Mouse (Mus musculus) mesoderm, embryonic 11.5 days (tissue): Measurements from ENCODE around the gene Ccdc183.

Experiments used
- DNase-seq: peaks from one replicate; pipeline ENCODE4 v3.0.0-alpha.2; 2012; ENCODE audit warnings: low read depth, low spot score

Gene Ccdc183

DNA sequence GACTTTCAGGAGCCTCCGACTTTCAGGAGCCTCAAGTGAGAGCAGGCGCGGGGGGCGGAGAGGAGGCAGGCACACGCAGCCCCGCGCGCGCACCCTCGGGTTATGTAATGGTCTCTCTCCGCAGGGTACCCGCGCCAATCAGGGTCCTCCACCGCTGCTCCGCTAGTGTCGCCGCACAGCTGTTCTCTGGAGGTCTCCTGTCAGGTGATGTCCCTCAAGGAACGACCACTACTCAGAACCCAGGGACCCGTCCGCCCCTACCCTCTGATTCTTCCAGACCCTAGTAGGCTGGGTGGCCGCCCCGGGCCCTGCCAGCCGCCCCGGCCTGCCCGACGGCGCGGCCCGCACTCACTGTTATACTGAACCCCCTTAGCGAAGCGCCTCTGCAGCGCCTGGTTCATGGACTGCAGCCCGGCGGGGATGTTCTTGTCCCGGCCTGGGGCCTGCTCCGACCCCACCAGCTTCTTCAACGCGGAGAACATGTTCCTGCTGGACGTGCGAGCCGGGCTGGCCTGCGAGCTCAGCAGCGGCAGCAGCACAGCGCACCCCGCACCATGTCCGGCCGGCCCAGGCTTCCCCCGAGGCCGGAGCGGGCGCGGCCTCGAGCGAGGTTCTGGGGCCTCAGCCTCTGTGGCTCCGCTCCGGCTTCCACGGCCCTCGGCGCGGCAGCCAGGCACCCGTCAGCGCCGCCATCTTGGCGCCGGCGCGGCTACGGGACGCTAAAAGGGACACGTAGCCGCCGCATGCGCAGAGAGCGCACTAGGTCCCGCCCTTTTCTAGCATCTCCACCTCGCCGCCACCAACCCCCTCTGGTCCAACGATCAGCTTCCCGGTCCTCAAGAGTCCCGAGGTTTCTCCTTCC lies 9.5 kb downstream of the Ccdc183 start, which contains the start of gene Rabl6:
Rabl6 (minus strand) TSS at position 761 of the 862 bp plus-strand sequence.
- DNase-seq, result peak; percentile 93

DNA sequence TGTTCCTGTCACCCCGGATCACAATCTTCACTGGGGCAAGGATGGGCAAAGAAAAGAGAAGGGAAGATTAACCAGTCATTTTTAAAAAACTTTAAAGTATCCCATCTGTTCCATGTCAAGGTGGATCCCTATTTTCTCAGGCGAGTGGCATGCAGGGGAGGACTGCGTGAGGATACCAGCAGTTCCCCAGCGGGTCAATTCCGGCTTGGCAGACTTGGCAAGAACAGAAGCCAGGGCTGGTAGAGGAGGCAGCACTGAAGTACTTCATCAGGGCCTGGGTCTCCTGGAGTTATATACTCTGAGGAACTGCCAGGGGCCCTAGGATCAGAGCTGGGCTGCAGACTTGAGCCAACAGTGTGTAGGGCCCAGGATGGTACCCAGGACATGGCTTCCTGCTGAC lies 15.0 kb downstream of the Ccdc183 start:
- no peak for DNase-seq

DNA sequence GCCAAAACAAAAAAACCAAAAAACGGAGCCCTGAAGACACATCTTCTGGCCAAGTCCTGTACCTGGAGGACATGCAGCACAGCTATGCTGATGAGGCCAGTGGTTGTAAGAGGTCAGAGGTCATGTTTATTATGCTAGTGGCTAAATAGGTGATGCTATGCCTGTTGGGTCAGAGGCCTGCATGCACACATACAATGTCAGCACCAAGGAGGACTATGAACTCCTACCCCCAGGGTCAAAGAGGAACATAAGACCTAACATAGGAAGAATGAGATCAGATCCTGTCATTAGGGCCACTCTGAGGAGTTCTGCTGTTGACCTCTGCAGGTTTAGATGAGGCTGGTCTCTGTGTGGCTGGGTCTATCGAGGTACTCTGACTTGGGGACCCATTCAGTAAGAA lies 17.4 kb downstream of the Ccdc183 start:
- DNase-seq, result no peak

DNA sequence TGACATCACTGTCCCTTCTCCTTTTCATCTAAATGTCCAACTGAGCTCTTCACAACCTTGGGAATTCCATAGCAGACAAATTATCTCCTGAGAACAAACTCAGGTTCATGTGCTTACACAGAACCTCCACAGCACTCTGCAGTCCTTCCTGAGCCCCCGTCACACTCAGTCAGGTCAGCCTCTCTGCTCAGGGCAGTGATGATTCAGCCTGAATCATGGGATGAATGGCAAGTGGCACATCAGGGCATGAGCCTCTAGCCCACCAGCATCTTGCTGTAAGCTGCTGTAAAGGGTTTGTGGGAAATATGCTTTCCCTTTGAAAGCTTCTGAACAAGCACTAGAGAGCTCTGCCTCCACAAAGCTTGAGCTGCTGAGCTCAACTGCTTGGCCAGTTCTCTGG lies 18.7 kb downstream of the Ccdc183 start:
- DNase-seq, result no peak

DNA sequence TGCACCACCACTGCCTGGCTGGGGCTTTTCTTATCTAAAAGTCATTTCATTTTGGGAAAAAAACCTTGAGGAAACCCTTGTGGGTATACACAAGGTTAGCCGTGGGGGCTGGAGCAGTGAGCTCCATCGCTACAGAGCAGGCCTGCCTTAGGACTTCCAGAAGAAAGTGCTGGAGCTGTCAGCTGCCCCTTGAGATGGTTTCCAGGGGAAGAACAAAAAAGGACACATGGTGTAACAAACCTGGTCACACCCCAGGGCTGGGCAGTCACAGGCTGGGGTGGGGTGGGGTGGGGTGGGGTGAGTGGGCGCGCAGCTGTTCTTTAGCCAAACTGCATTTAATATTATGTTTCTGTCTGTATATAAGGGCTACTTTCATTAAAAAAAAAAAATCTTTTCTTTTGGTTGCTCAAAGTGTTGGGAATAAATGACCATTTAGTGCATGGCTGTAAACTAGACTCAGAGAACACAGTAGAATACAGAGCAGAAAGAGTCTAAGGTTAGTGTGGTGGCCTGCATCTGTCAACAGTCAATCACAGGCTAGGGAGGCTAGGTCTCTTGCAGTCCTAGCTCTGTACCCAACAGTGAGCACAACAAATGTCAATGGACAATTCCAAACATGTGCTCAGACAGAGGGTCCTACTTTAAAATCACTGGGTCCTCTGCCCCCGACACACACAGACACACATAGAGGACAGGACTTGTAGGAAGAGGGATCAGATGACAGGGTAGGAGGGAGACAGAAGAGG lies 20.5 kb downstream of the Ccdc183 start:
- no peak for DNase-seq

DNA sequence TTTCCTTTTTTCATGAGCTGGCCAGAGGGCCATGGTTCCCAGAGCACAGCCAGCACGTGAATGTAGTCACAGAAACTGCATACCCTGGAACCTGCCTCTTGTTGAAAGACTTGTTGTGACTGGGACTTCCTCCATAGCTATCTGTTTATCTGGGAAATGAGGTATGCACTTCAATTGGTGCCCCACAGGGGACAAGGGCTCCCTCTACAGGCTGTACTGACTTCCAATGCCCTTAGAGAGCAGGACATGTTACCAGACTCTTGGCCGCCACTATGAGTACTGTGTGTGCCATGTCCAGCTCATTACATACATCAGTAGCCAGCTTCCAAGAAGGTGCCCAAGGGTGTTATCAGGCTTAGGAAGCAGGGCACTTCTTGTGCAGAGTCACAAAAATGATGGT lies 25.6 kb downstream of the Ccdc183 start:
- DNase-seq, result no peak

DNA sequence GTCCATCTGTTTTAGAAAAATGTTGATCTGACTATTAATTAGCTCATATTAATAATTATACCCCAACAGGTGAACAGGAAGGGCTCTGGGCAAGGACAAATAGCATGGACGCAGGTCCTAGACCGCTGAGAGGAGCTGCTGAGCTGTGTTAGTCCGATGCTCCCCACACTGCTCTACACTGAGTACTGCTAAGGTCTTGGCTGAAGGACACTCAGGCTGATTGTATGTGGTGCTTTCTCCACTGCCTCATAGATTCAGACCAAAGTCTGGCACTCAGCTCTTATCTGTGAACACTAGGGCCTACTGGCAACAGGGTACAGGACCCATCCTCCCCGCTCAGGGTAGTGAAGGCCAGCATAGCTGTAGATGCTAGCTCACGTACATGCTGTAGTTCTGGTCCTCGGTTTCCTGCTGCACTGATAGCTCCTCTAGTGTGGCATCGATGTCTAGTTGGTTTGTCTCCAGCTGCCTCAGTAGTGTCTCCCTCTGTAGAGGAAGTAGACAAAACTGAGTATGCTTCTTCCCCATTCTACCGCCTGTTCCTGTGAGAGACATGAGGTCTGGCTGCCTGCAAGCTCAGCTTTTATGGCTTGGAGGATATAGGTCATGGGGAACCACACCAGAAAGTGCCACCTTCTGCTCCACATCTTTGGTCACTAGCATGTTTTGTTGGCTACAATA lies 29.1 kb downstream of the Ccdc183 start:
- DNase-seq, result no peak

DNA sequence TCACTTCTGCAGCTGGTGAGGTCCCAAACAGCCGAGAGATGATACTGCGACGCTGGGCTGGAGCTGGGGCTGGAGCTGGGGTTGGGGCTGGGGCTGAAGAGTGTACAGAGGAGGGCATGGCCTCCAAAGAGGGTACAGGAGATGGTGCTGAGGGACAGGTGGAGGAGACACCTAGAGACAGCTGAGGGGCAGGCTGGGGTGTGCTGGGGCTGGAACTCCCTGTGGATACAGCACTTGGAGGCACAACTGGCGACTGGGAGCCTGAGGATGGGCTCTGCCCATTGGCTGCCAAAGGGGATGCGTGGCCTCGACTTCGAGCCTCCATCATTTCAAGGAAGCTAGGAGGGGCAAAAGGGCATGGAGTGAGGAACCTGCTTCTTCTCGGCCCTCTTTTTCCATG lies 30.2 kb downstream of the Ccdc183 start:
- no peak for DNase-seq

DNA sequence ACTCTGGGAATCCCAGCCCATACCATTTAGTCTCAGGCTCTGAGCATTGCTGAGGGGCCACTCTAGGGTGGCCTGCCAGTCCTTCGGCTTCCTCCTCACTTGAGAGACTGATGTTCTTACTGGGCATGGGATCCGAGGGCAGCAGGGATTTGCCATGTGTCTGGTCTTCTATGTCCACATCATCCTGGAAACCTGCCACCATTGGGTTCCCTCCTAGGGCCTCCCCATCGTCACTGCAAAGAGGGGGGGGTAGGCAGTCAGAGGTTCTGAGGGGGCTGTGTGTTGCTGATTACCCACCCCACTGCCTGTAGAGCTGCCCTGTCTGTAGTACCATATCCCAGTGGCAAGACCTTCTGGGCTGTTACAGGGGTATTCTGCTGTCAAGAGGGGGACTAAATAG lies 31.9 kb downstream of the Ccdc183 start:
- DNase-seq, result no peak

DNA sequence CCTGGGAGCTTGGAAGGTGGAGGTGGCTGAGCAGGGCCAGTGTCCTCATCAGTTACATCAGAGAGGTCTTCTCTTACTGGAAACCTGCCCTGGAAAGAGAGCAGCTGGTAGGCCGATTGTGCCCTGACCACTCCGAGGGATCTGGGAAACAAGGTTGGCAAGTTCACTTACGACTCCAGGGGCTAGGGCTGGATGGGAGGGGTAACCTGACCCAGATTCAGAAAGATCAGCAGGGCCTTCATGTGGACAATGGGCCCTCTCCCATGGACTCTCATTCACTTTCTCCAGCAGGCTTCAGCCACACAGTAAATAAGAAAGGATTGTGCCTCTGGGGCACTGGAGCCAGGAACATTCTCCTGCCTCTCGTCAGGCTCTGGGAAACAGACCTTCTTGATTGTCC lies 32.6 kb downstream of the Ccdc183 start:
- DNase-seq, result no peak

DNA sequence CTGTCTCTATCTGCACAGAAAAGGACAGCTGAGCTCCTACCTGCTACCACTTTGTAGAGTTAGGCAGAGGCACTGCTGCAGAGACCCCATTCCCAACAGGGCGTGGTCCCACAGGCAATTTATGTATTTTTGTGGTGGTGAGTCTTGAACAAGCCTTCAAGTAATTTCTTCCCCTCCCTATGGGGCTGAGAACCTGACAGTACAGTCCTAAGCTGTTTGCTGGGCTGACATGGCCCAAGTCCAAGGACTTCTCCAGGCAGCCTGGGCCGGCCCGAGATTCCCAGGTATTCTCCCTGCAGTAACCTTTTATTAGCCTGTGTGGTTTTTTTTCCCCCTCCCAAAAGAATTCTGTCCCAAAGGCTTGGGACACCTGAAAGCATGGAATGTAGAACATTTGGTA lies 33.3 kb downstream of the Ccdc183 start:
- DNase-seq, result no peak

DNA sequence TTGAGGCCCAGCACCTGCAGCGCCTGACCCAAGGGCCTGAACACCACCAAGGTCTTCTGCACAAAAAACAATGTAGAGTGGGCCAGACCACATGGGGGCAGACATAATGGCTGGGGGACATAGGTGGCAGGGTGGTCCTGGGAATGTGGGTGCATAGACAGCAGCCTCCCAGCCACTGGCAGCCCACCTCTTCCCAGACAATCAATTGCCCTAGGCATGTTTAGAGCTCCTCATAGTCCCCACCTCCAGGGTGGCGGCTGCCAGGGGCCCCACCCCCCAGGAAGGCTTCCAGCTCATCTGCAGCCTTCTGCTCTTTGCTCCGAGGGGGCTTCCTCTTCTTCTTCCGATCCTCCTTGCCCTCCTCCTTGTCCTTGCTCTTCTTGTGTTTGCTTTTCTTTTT lies 33.9 kb downstream of the Ccdc183 start:
- no peak for DNase-seq

DNA sequence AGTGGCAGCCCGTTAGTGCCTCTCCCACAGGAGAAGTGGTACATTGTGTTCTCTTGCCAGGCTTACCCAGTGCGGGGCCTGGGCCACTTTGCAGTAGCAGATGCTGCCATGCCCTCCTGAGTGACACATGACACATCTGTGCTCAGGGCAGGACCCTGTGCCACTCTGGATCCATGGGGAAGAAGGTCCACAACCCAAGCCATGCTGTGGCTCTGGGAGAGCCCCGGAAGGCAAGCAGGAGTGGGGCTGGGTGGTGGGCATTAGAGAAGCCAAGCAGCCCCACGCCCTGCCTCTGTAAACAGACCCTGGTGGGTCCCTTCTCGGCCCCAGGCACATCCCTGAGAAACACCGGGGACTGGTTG lies 34.4 kb downstream of the Ccdc183 start:
- DNase-seq, result no peak

DNA sequence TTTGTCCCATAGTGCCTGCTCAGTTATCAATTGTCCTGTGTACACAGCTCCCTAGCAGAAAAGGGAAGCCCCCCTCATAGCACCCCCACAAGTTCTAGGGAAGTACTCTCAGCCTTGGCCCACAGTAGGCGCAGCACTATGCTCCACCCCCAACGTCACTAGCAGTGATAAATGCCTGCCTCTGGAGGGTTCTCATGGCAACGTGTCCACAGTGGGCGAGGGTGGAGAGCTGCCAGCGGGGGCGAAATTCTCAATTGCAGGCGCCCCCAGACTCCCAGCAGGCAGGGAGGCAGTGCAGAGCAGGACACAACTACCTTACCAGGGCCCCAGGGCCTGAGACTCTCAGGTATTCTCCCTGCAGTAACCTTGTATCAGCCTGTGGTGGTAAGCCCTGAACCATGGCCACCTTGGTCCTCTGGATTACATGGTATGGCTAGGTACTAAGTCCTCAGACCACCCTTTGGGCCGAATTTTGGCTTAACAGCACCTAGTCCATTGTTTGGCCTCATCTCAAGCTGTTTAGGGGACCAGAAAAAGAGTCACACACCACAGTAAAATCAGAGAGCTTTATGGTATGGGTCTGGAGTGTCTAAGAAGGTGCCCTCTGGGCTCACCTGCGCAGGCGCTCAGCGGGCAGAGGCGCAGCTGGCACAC lies 34.9 kb downstream of the Ccdc183 start:
- DNase-seq, result peak; percentile 28

DNA sequence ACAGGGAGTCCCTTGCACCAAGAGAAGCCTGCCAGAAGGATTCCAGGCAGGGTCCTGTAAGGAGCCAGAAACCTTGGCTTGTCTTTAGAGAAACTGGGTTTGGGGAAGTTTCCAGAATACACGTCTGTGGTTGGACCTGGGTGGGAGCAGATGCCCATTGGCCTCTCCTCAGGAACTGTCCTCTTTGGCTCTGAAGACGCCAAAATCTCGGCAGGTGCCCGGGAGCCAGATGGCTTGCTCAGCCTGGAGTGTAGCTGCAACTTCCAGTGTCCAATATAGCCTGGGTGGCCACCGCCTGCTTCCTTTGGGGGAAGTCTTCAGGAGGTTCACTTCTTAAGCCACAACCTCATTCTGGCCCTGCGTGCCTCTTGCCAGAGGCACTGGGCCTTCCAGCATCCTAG lies 35.6 kb downstream of the Ccdc183 start:
- DNase-seq, result no peak

DNA sequence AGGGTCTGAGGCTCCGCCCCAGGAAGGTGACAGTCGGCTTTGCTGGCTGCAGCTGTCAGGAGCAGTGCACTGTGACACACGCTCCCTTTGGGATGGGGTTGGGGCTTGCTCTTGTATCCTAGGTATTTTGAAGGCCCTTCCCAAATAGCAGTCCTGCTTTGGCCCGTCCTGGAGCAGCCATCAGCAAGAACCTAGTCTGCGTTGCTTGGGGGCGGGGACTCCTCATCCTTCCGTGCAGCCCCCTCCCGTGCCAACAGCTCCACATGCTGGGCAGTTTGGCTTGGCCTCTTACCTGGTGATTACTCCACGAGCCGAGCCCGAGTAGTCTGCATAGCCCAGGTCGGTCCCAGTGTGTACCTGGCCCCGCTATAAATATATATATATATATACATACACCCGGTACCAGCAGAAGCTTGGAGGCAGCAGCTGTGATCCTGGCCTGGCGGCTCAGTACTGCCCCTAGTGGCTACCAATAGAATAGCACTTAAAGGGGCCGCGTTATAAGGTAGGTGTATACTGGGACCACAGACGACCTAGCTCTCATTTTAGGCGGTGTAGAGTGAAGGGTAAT lies 36.1 kb downstream of the Ccdc183 start, which contains the start of gene Ajm1:
Ajm1 (minus strand) TSS at position 464 of the 571 bp plus-strand sequence.
- DNase-seq, result peak; percentile 81

DNA sequence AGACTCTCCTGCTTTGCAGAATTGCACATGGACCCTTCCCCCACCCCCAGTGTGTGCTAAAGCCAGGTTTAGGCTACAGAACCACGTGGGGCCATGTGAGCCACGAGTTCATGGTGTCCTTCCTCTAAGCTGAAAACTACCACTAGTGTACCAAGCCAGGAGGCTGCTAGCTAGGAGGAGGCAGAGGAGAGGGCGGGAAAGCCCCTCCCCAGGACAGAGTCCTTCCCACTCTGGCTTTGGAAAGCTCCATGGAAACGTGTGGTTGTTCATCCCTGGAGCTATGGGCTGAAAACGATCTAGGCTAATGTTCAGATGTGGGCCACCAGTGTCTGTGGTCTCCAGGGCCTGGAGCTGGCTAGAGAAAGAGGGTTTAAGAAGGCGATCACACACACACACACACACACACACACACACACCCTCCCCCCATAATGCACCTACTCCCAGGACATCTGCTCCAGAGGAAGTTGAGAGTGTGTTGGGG lies 36.8 kb downstream of the Ccdc183 start:
- no peak for DNase-seq

DNA sequence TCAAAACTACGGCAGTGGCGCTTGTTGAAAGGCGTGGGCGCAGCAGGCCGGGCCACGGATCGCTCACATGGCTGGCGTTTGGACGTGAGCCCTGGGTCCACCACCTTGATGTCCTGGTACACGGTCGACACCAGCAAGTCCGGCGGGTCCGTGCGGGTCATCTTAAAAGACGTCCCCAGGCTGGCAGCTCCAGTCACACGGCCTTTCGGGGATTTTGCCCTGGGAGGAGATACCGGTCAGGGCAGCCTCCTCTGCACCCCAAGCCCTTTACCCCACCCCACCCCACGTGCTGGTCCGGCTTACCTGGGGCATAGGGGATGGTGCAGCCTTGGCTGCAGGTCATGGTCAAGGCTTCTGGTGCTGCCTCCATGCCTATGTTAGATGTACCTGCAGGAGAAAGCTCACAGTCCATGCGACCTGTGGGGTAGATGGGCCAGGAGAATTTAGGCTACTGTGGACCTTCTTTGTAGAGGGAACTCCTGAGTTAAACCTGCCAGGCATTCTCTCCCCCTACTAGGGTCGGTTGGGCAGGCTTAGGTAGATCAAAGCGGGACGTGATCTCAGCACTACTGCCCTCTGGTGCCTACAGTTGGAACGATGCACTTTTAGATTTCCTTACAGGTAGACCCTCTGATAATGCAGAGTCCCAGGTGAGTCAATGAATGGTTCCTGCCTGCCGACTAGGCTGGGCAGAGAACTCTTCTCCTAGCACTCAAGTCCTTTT lies 37.6 kb downstream of the Ccdc183 start:
- peak; percentile 39 for DNase-seq

DNA sequence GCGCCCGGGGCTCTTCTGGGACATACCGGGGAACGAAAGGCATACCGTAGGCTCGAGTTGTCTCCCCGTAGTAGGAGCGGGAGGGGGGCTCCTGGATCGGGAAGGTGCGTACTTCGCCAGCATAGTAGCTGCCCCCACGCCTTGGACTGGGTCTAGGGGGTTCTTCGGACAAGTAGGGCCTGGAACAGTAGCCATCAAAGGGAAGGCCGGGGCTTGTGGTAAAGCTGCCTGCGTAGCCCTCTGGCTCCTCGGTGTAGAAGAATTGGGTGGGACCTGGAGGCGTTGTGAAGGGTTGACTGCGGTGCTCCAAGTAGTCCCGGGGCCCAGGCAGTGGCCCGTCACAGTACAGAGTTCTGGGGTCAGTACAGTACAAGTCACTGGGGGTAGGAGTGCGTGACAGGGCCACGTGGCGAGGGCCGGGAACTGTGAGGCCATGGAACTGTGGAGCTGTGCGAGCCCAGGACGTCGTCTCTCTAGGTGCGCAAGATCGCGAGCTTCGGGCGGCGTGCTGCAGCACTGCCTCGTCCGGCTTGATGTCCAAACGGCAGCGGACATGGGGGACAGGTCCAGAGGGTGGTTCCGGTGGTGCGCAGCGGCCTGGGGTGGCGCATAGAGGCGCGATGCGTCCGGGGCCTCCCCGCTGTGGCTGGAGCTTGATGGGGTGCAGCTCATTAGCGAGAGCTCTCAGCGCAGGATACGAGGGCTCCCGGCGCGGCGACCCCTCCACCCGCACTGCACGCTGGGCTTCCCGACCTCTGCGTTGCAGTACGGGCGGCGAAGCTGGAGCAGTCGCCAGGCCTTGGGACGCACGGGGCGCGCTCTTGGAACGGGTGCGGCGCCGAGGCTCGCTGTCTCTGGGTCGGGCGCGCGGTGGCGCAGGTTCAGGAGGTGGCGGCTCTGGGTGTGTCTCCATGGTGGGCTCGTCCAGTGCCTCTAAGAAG lies 38.4 kb downstream of the Ccdc183 start:
- DNase-seq, result no peak
